Mouse (Mus musculus) 3T3-L1 (cell line): ENCODE measurements at regions not wholly inside any gene's neighbourhood (a gene's known extent, or its start where the extent isn't known, plus 50 kb on each side); places are given as distances from the start of the nearest gene placed in this dataset.

Experiments
- DNase-seq: peaks from one replicate; pipeline ENCODE4 v3.0.0-alpha.2; 2015; ENCODE audit warnings: low read depth, low spot score

DNA sequence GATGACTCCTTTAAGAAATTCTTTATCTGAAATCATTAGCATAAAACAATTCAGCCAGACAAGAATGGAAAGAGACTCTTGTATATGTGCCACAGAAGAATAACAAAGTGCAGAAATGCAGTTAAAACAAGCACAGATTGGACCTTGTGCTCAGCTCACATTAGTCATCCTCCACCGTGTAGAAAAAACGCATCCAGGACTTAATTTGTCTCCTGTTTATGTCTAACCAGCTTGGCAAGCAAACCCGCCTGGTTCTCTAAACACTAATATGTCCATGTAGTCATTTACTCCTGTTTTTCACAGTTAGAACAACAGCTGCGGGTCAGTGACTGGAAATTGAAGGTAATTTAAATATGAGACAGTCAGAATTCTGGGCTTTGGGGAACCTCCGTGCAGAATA lies 268.7 kb downstream of the Efnb2 start:
- peak; percentile 9 for DNase-seq

- no peak for DNase-seq
Measured at GRCm38 (mm10) chr8:8391321-8391720, 269.7 kb downstream of the Efnb2 start.

DNA sequence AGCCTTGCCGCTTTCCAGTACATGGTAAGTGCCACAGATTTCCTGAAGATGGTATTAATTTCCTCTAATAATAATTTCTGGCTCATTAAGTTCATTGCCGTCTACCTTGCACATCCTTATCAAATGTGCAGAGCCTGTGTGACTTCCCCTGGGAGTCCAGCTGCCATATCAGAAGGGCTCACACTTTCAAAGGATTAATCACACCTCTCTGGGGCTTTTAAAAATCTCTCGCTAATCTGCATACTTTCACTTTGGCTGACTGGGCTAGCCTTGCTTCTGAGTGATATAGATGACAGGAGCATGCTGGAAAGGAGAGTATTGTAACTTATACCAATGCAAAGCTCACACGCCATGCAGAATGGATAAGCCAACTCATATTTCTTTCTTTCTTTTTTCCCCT lies 282.8 kb downstream of the Efnb2 start:
- DNase-seq = no peak

GRCm38 (mm10) chr8:8376791-8377190 lies 284.3 kb downstream of the Efnb2 start:
- DNase-seq = no peak

- no peak for DNase-seq
Measured at GRCm38 (mm10) chr8:8376379-8376778, 284.7 kb downstream of the Efnb2 start.

- no peak for DNase-seq
Measured at GRCm38 (mm10) chr8:8367282-8367871, 293.7 kb downstream of the Efnb2 start.

DNA sequence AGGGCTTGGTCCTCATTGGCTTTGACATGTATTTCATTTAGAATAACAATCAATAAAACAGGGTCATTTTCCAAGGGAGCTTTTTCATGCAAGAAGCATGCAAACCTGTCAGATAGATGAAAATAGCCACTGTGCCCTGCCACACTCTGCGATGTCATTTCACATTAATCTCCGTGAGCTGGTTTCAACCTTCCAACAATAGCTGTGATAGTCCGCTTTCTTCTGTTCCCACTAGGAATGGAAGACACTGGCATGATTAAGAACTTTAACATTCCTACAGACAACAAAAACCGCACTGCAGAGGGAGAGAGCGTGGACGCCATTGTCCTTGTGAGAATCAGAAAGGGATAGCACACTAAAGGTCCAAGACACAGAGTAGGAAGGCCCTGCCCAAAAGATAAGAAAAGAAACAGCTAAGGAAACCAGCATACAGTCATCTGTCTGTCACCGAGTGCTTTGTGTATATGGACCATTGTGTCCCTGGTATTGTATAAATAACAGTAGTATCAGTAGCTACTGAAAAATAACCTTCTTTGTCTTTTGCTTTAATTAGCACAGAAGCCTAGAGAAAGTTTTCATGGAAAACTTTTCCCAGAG lies 299.0 kb downstream of the Efnb2 start:
- DNase-seq = no peak

DNA sequence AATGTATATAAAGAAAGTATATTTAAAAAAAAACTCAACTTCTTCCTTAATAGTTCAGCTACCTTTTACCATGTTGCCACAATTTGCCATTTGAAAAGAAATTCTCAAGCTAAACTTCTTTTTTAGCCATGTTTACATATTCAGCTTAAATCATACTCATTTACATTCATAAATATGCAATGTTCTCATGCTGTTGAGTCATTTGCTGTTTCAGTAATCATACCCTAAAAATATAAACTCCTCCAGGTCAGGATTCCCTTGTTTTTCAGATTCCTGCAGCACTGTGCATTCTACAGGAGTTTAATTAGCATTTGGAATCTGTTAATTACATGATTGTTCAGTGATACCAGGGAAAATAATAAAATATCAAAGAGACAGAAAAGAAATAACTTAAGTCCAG lies 300.5 kb downstream of the Efnb2 start:
- DNase-seq = no peak

DNA sequence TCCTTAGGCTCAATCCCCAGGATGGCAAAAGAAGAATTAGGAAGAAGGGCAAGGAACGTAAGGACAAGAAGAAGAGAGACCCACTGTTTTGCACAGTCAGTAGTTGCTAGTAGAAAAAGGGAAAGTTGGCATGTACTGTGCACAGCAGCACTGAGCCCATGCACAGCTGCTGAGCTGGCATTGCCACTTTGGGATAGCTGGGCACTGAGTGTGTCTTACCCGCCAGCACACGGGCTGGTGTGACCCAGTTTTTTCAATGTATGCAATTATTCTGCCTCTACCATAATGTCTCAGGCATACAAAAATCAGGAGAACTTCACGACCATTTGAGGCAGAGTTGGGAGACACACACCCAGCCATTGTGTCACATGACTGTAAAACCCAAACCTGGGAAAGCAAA lies 306.1 kb downstream of the Efnb2 start:
- no peak for DNase-seq

- DNase-seq = no peak
Measured at GRCm38 (mm10) chr8:8344661-8345060, 316.4 kb downstream of the Efnb2 start.

- DNase-seq = no peak
Measured at GRCm38 (mm10) chr8:8335256-8335972, 325.6 kb downstream of the Efnb2 start.

- DNase-seq = no peak
Measured at GRCm38 (mm10) chr8:8334515-8334914, 326.5 kb downstream of the Efnb2 start.

DNA sequence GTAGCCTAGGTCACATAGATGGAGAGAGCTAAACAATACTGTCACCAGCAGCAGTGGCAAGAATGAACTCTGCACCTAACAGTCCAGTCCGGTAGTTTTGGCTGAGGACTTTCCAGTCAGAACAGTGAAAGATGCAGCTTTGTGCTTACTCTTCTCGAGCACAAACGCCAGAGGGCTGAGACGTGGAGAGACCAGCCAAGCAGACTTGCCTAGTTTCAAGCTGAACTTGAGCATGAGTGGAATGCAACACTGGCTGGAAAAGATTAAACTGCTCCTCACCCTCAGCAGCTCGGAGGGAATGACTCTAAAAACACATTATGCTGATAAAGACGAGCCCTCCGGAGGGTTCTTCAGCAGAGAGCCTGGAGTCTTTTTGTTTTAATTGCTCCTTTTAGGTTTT lies 329.8 kb downstream of the Efnb2 start:
- DNase-seq = no peak

DNA sequence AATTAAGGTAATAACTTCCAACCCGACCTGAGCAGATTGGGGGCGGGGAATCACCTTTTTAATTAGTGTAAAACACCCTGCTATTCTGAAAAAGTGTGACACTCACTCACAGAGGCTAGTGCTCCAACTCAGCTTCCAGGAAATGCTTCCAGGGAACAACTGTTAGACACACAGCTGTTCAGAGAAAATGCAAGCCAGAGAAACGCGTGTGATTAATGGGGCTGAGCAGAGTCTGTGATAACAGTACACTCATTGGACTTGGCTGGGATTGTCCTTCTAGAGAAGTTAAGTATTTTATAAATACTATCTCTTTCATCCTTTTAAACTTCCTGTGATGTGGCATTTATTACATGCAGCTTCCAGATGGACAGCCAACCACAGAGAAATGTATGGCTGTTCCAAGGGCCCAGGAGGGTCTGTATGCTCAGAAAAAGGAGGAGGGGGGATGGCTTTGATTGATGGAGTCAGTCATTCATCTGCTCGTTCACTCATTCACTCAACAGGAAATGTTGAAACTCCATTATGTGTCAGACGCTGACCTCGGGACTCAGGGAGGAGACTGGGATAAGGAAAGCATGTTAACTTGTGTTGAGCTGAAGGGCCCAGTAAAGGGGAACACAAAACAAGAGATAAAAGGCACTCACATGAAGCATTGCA lies 332.9 kb downstream of the Efnb2 start:
- peak; percentile 85 for DNase-seq

DNA sequence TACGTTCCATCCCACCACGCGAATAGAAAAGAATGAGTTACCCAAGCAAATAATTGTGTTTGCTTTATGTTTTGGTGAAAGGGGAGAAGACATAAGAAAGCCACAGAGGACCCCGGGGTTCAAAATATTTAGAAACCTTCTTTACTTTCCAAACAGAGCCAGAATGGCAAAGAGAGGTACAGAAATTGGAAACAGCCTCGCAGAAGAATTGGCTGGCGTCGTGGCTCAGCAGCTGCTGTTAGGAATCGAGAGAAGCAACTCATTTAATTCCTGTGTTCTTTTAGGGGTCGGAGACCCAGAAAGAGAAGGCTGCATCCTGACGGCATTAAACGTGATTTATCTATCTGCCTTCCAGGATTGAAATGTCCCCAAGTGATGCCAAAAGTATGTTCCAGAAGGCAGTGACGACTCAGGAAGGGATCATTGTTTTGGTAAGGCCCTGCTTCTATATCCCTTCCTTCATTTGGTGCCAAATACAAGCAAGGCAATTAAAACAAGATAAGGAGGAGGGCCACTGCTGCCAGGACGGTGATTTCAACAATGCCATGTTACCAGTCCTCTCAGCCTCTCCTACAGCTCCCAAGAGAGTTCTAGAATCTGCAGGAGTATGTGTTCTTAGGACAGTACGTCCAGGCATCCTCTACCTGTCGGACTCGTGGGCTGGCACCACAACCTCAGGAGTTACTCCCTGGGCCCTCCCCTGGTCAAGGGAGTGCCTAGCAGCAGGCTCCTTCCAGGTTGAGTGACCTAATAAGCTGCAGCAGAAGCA lies 334.8 kb downstream of the Efnb2 start:
- DNase-seq = no peak

GRCm38 (mm10) chr8:8325420-8325819 lies 335.6 kb downstream of the Efnb2 start:
- DNase-seq = no peak

- DNase-seq = no peak
Measured at GRCm38 (mm10) chr8:8324520-8324919, 336.5 kb downstream of the Efnb2 start.

GRCm38 (mm10) chr8:8308253-8308652 lies 352.8 kb downstream of the Efnb2 start:
- no peak for DNase-seq

DNA sequence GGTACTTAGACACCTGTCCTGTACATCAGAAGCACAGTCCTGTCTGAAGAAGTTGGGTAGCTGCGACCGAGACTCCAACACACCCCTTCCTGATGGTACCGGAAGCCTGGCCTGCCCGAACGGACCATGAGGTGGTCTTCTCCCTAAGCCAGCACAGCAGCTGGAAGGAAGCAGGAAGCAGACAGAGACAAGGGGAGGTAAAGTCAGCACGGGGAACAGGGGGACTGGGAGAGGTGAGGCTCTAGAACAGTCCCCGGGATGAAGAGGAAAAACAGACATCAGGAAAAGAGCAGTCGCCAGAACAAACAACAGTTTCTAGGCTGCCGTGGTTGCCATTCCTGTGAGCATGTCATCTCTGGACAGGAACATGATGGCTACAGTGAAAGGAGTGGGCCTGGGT lies 353.6 kb downstream of the Efnb2 start:
- DNase-seq = no peak

- DNase-seq = peak; percentile 93
Measured at GRCm38 (mm10) chr8:8299965-8300767, 360.9 kb downstream of the Efnb2 start.
